10 mouse cellular contexts compared by ENCODE assay signal in the genomic region with DNA sequence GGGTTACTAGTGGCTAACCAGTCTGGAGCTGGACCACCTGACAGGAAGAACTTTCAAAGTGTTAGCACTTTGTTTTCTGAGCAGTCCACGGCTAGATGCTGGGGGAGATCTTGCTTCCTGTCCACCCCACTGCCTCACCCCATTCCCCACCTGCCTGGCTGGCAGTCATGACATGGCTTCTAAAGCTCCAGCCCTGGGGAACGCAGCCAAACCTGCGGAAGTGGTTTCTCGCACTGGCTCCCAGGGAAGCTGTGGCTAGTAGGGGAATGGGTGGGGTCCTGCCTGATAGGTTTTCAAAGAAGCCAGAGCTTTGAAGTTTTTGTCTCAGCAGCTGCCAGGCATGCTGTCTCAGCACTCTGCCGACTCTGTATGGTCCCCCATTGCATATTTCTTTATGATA.
DNase-seq lines count a peak whose midpoint lies in the region; ATAC-seq lines count a peak whose summit lies in the region.
"Had no signal": no experiment of that assay in that cellular context is flagged by ENCODE, and none has a peak within 500 bp of the region (broad histone marks: within the 10 kb centered on the region; RNA-seq: fewer than 3 reads in every experiment).

No protein-coding gene starts in this region.

- no peaks in the 10 kb centered on the region for H3K9me3 ChIP-seq in liver, embryonic 11.5 days (ENCODE audit: control insufficient read depth, low read length)
- no peaks in the 10 kb centered on the region for H3K9me3 ChIP-seq in midbrain, embryonic 11.5 days (ENCODE audit: control insufficient read depth, low read length)

- WGBS in liver, embryonic 11.5 days = 43% methylated on average over 5 of the region's 5 CpGs
- WGBS in midbrain, embryonic 11.5 days = 76% methylated on average over 5 of the region's 5 CpGs

- no peak for ATAC-seq in liver, embryonic 11.5 days (replicated peaks; ENCODE audit: low FRiP score)
- ATAC-seq in monocyte, adult 5-6 weeks (replicated peaks; ENCODE audit: insufficient number of reproducible peaks, low FRiP score, low TSS enrichment, poor library complexity, severe bottlenecking) = peak; percentile 64
- no peak for ATAC-seq in midbrain, embryonic 11.5 days (ENCODE audit: low FRiP score)

- H3K9ac ChIP-seq in liver, embryonic 11.5 days (ENCODE audit: low read depth, low read length) = no peak overlapping the region
- H3K9ac ChIP-seq in midbrain, embryonic 11.5 days (ENCODE audit: low read length) = no peak overlapping the region

- no peak overlapping the region for H3K4me2 ChIP-seq in liver, embryonic 11.5 days
- no peak overlapping the region for H3K4me2 ChIP-seq in midbrain, embryonic 11.5 days

- no peaks in the 10 kb centered on the region for H3K27me3 ChIP-seq in liver, embryonic 11.5 days (replicated peaks; ENCODE audit: control insufficient read depth, insufficient read depth, low read length)
- no peaks in the 10 kb centered on the region for H3K27me3 ChIP-seq in midbrain, embryonic 11.5 days (ENCODE audit: control insufficient read depth, insufficient read depth, low read length)

- no peaks in the 10 kb centered on the region for H3K36me3 ChIP-seq in liver, embryonic 11.5 days (ENCODE audit: control insufficient read depth, insufficient read depth, low read length)
- H3K36me3 ChIP-seq in midbrain, embryonic 11.5 days (ENCODE audit: control insufficient read depth, insufficient read depth, low read length) = no peaks in the 10 kb centered on the region

- H3K27ac ChIP-seq in liver, embryonic 11.5 days (ENCODE audit: low read depth, low read length) = no peak overlapping the region
- no peak overlapping the region for H3K27ac ChIP-seq in midbrain, embryonic 11.5 days (ENCODE audit: low read depth, low read length)

- DNase-seq in liver = peak; percentile 36
- no peak for DNase-seq in liver, embryonic 11.5 days (ENCODE audit: low spot score)
- peak; percentile 67 to 75 for DNase-seq in cerebellum, postnatal 25 days
- DNase-seq in thymus, postnatal 4 days = peak; percentile 66
- no peak for DNase-seq in midbrain, embryonic 11.5 days (ENCODE audit: low spot score, missing footprints)
- no peak for DNase-seq in layer of hippocampus, postnatal 25 days (ENCODE audit: extremely low spot score in 1 of 2, low spot score in 1 of 2)
- DNase-seq in kidney, postnatal 4 days = no peak
- DNase-seq: heart, postnatal 14 days had no signal

- no peaks in the 10 kb centered on the region for H3K4me1 ChIP-seq in liver, embryonic 11.5 days (replicated peaks; ENCODE audit: control insufficient read depth, insufficient read depth, low read length)
- H3K4me1 ChIP-seq in midbrain, embryonic 11.5 days (ENCODE audit: control insufficient read depth, insufficient read depth, low read length) = no peaks in the 10 kb centered on the region

- H3K4me3 ChIP-seq in liver, embryonic 11.5 days (ENCODE audit: low read depth, low read length) = no peak overlapping the region
- no peak overlapping the region for H3K4me3 ChIP-seq in midbrain, embryonic 11.5 days (ENCODE audit: low read depth, low read length)
- H3K4me3 ChIP-seq: erythroblast, embryonic 14.5 days had no signal

Comparison
In these comparisons a context has a peak if more than half of its experiments do, and no peak if none do; other contexts are left out.
1. DNase-seq: peak in liver (single experiment), cerebellum, postnatal 25 days (2 of 2) and thymus, postnatal 4 days (single experiment); none in liver, embryonic 11.5 days (single experiment), midbrain, embryonic 11.5 days (single experiment), layer of hippocampus, postnatal 25 days (0 of 2) and kidney, postnatal 4 days (0 of 2).